Mouse (Mus musculus) forebrain, embryonic 13.5 days (tissue): ENCODE measurements around the gene C130032M10Rik. TPM values are rescaled to one million over a fixed set of nuclear protein-coding genes. Genes with fewer than 3 reads are reported as not detected.

Experiments
- ATAC-seq: fragments of 200-750 bp; cut with Nextera tagmentation; 2 replicates; pipeline ENCODE4 v1.8.0; 2017
- H3K27ac ChIP-seq: fragments of 300-500 bp; sonication (generic); 2 replicates; pipeline ENCODE4 v1.5.1; 2015; ENCODE audit warnings: inconsistent platforms, mild to moderate bottlenecking, moderate library complexity
- H3K27me3 ChIP-seq: fragments of 300-500 bp; sonication (generic); 2 replicates; pipeline ENCODE4 v1.6.1; 2015; ENCODE audit warnings: mild to moderate bottlenecking, inconsistent platforms
- H3K36me3 ChIP-seq: fragments of 300-500 bp; sonication (generic); 2 replicates; pipeline ENCODE4 v1.6.1; 2015; ENCODE audit warnings: mild to moderate bottlenecking, inconsistent platforms; ENCODE audit not compliant: poor library complexity, severe bottlenecking
- H3K4me1 ChIP-seq: fragments of 300-500 bp; sonication (generic); 2 replicates; pipeline ENCODE4 v1.6.1; 2015; ENCODE audit warnings: inconsistent platforms
- H3K4me2 ChIP-seq: fragments of 300-500 bp; sonication (generic); 2 replicates; pipeline ENCODE4 v1.6.1; 2015; ENCODE audit warnings: inconsistent platforms, mild to moderate bottlenecking, moderate library complexity
- H3K4me3 ChIP-seq: fragments of 300-500 bp; sonication (generic); 2 replicates; pipeline ENCODE4 v1.5.1; 2015; ENCODE audit warnings: mild to moderate bottlenecking, inconsistent platforms
- H3K9ac ChIP-seq: fragments of 300-500 bp; sonication (generic); 2 replicates; pipeline ENCODE4 v1.6.1; 2015; ENCODE audit warnings: mild to moderate bottlenecking, inconsistent platforms
- H3K9me3 ChIP-seq: fragments of 300-500 bp; sonication (generic); replicated peaks from 2 replicates; pipeline ENCODE4 v1.6.1; 2016; ENCODE audit warnings: inconsistent platforms
- WGBS: fragments of 180-500 bp; shearing (Covaris S2); methylation state at CpG from one replicate; pipeline ENCODE4 v1.1.7; 2015; 5-methylcytosine and 5-hydroxymethylcytosine counted together
- polyA plus RNA-seq: library from polyadenylated mRNA; unstranded; fragments of >200 nt; fragmentation: Nextera tagmentation; extraction: Ambion mirVana; gene quantifications from 2 replicates; pipeline ENCODE4 v1.2.1, GENCODE M21; 2015

C130032M10Rik gene
- polyA plus RNA-seq, 1 experiment from 2014 or later = not detected

GRCm38 (mm10) chr9:114556276-114556855, 40.9 kb downstream of the C130032M10Rik start:
- Histone ChIP-seq H3K27me3 (peaks cover 55% of the 10 kb centered on the region), H3K4me1 (peaks cover 19% of the 10 kb centered on the region), H3K4me3 (no peak overlapping the region), H3K36me3 (no peaks in the 10 kb centered on the region), H3K4me2 (no peak overlapping the region), H3K9me3 (no peaks in the 10 kb centered on the region), H3K9ac (no peak overlapping the region), H3K27ac (no peak overlapping the region)
- 40% methylated on average over 10 of the region's 10 CpGs for WGBS
- ATAC-seq = no peak

- H3K27ac ChIP-seq = no peak overlapping the region
- no peak overlapping the region for H3K4me2 ChIP-seq
- H3K4me1 ChIP-seq = peaks cover 26% of the 10 kb centered on the region
- H3K27me3 ChIP-seq = peaks cover 59% of the 10 kb centered on the region
- no peaks in the 10 kb centered on the region for H3K36me3 ChIP-seq
- ATAC-seq = no peak
- H3K9ac ChIP-seq = no peak overlapping the region
- 24% methylated on average over 7 of the region's 7 CpGs for WGBS
- H3K9me3 ChIP-seq = no peaks in the 10 kb centered on the region
- no peak overlapping the region for H3K4me3 ChIP-seq
Observed at GRCm38 (mm10) chr9:114557086-114557485, 41.6 kb downstream of the C130032M10Rik start.

GRCm38 (mm10) chr9:114560141-114560540, 44.6 kb downstream of the C130032M10Rik start:
- H3K9ac ChIP-seq = no peak overlapping the region
- H3K4me1 ChIP-seq = peaks cover 40% of the 10 kb centered on the region
- ATAC-seq = no peak
- H3K9me3 ChIP-seq = no peaks in the 10 kb centered on the region
- 10% methylated on average over 7 of the region's 7 CpGs for whole genome bisulfite sequencing
- H3K27me3 ChIP-seq = peaks cover 87% of the 10 kb centered on the region
- no peak overlapping the region for H3K4me3 ChIP-seq
- H3K36me3 ChIP-seq = no peaks in the 10 kb centered on the region
- H3K4me2 ChIP-seq = no peak overlapping the region
- no peak overlapping the region for H3K27ac ChIP-seq

- 1% methylated on average over 36 of the region's 36 CpGs for WGBS
- no peaks in the 10 kb centered on the region for H3K36me3 ChIP-seq
- H3K27ac ChIP-seq = no peak overlapping the region
- no peak for ATAC-seq
- no peak overlapping the region for H3K9ac ChIP-seq
- H3K4me1 ChIP-seq = peaks cover 40% of the 10 kb centered on the region
- H3K4me2 ChIP-seq = peak overlapping the region; percentile 83
- H3K27me3 ChIP-seq = peaks cover 93% of the 10 kb centered on the region
- H3K4me3 ChIP-seq = peak overlapping the region; percentile 22; the same call in 1 of the 2 replicates
- H3K9me3 ChIP-seq = no peaks in the 10 kb centered on the region
Observed at GRCm38 (mm10) chr9:114560771-114561670, 45.5 kb downstream of the C130032M10Rik start.

GRCm38 (mm10) chr9:114561671-114561971, 46.1 kb downstream of the C130032M10Rik start:
- no peak overlapping the region for H3K9ac ChIP-seq
- peak overlapping the region; percentile 22; the same call in 1 of the 2 replicates for H3K4me3 ChIP-seq
- H3K36me3 ChIP-seq = no peaks in the 10 kb centered on the region
- no peaks in the 10 kb centered on the region for H3K9me3 ChIP-seq
- H3K27ac ChIP-seq = no peak overlapping the region
- H3K4me1 ChIP-seq = peaks cover 40% of the 10 kb centered on the region
- ATAC-seq = no peak
- 2% methylated on average over 12 of the region's 12 CpGs for WGBS
- peaks cover 87% of the 10 kb centered on the region for H3K27me3 ChIP-seq
- peak overlapping the region; percentile 83 for H3K4me2 ChIP-seq

- peaks cover 82% of the 10 kb centered on the region for H3K27me3 ChIP-seq
- H3K27ac ChIP-seq = no peak overlapping the region
- peaks cover 40% of the 10 kb centered on the region for H3K4me1 ChIP-seq
- no peak overlapping the region; the same call in 1 of the 2 replicates for H3K9ac ChIP-seq
- peak; percentile 36; the same call in 1 of the 2 replicates for ATAC-seq
- under 1% methylated on average over 58 of the region's 101 CpGs for WGBS
- H3K9me3 ChIP-seq = no peaks in the 10 kb centered on the region
- peak overlapping the region; percentile 55 for H3K4me3 ChIP-seq
- H3K4me2 ChIP-seq = peak overlapping the region; percentile 83
- no peaks in the 10 kb centered on the region for H3K36me3 ChIP-seq
Observed at GRCm38 (mm10) chr9:114562031-114562918, 46.8 kb downstream of the C130032M10Rik start.

GRCm38 (mm10) chr9:114562919-114563751, 47.6 kb downstream of the C130032M10Rik start:
- ATAC-seq = peak; percentile 62
- no peaks in the 10 kb centered on the region for H3K9me3 ChIP-seq
- H3K4me2 ChIP-seq = peak overlapping the region; percentile 83
- H3K27me3 ChIP-seq = peaks cover 76% of the 10 kb centered on the region
- H3K4me1 ChIP-seq = peaks cover 40% of the 10 kb centered on the region
- peak overlapping the region; percentile 63 for H3K9ac ChIP-seq
- WGBS = under 1% methylated on average over 96 of the region's 122 CpGs
- peak overlapping the region; percentile 55 for H3K4me3 ChIP-seq
- H3K36me3 ChIP-seq = no peaks in the 10 kb centered on the region
- H3K27ac ChIP-seq = no peak overlapping the region

- peak; percentile 60 for ATAC-seq
- Histone ChIP-seq H3K27me3 (peaks cover 68% of the 10 kb centered on the region), H3K4me2 (peak within 1 kb of the TSS; percentile 83), H3K9ac (peak within 1 kb of the TSS; percentile 63), H3K27ac (0 out of 2 replicates have a peak within 1 kb of the TSS, but pooled peaks have one; percentile 10), H3K4me3 (peak within 1 kb of the TSS; percentile 55), H3K9me3 (no peaks in the 10 kb centered on the region), H3K4me1 (peaks cover 40% of the 10 kb centered on the region), H3K36me3 (no peaks in the 10 kb centered on the region)
- under 1% methylated on average over 90 of the region's 91 CpGs for WGBS
Observed at GRCm38 (mm10) chr9:114563761-114564606, 48.5 kb downstream of the C130032M10Rik start, which contains the start of gene Trim71. Gene Trim71 (minus strand): TSS chr9:114564369.

GRCm38 (mm10) chr9:114564667-114565066, 49.2 kb downstream of the C130032M10Rik start:
- no peaks in the 10 kb centered on the region for H3K9me3 ChIP-seq
- no peaks in the 10 kb centered on the region for H3K36me3 ChIP-seq
- peaks cover 40% of the 10 kb centered on the region for H3K4me1 ChIP-seq
- ATAC-seq = no peak
- H3K27me3 ChIP-seq = peaks cover 61% of the 10 kb centered on the region
- WGBS = 2% methylated on average over 10 of the region's 10 CpGs
- H3K9ac ChIP-seq = no peak overlapping the region
- H3K27ac ChIP-seq = no peak overlapping the region
- peak overlapping the region; percentile 55 for H3K4me3 ChIP-seq
- H3K4me2 ChIP-seq = peak overlapping the region; percentile 83
